Mouse (Mus musculus) v-Abl transformed pro-B cells (cell line): ENCODE measurements at regions not wholly inside any gene's neighbourhood (a gene's known extent, or its start where the extent isn't known, plus 50 kb on each side); places are given as distances from the start of the nearest gene placed in this dataset.

Experiments
- in situ Hi-C, 2 experiments: fragments of 400-800 bp; cut with MboI; formaldehyde crosslinking; loops; one replicate each; pipeline ENCODE4 v1.15.1; 2025; ENCODE audit not compliant: unreplicated experiment in 2 of 2

DNA sequence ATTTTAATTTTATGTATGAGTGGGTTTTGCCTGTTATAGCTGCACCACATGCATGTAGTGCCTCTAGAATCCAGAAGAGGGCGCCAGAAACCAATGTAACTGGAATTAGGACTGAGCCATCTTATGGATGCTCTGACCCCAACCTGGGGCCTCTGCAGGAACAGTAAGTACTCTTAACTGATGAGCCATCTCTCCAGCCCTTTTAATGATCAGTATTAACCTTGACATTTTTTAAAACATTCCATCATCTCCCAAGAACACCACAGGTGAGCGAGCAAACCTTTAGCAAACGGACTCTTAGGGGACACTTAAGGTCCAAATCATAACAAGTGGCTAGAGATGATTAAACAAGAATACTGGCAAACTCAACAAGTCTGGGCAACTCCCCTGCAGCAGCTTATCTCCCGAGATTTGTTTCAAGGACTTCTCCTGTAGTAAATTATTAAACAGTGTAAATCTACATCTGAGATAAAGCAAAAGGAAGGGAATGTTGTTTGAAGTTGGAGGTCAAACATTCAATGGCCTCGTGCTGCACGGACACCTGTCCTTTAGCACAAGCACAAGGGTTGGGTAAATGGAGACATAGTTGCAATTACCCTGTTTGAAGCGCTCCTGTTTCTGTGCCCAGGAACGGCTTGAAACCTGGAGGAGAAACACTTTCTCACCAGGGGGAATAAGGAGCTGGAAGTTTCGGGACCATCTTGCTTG, 75.9 kb upstream of the Cpsf6 start:
- in situ Hi-C loops = loop anchor here (5.0 to 10.0 kb wide), 5 partner anchors 37 to 222 kb away; no protein-coding TSS in a partner anchor

DNA sequence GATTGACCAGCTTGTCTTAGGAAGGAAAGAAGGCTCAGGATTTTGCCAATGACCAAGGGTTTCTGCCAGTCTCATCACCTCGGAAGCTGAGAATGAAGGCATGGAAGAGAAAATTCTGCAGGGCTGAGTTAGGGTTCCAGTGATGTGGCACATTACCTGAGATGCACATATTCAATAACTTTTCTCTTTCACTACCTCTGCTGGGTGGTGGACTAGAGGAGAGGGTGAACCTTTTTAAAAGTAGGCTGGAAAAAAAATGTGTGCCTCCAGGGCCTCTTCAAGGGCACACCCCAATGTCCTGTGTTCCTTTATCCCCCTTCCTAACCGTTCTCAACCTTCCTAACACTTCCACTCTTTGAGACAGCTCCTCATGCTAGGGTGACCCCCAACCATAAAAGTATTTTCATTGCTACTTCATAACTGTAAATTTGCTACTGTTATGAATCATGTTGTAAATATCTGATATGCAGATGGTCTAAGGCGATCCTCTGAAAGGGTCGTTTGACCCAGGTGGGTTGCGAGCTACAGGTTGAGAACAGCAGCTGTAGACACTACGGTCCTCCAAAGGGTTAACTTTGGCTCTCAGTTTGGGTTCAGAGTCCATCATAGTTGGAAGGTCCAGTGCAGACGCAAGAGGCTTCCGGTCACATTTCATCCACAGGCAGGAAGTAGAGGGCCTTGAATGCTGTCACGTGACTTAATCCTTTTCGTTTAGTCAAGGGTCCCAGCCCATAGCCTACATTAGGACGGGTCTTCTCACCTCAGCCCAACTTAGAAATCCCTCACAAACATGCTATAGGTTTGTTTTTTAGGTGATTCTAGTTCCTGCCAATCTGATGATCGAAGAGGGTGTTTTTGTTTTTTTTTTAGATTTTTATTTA, 75.1 kb upstream of the Cpsf6 start:
- in situ Hi-C loops = loop anchor here (5.0 to 10.0 kb wide), 5 partner anchors 37 to 222 kb away; no protein-coding TSS in a partner anchor

DNA sequence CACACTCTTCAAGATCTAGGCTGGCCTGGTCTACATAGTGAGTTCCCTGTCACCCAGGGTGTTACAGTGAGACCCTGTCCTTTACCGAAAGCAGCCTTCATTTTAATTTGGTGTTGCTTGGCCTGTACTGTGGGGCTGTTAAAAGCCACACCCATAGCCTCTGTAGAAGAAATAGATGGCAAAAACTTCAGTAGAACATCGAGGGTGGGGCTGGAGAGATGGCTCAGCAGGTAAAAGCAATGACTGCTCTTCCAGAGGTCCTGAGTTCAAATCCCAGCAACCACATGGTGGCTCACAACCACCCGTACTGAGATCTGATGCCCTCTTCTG, 74.3 kb upstream of the Cpsf6 start:
- in situ Hi-C loops = loop anchor here in 1 of 2 experiments (10.0 kb wide), 1 partner anchor 111 kb away; no protein-coding TSS in a partner anchor

DNA sequence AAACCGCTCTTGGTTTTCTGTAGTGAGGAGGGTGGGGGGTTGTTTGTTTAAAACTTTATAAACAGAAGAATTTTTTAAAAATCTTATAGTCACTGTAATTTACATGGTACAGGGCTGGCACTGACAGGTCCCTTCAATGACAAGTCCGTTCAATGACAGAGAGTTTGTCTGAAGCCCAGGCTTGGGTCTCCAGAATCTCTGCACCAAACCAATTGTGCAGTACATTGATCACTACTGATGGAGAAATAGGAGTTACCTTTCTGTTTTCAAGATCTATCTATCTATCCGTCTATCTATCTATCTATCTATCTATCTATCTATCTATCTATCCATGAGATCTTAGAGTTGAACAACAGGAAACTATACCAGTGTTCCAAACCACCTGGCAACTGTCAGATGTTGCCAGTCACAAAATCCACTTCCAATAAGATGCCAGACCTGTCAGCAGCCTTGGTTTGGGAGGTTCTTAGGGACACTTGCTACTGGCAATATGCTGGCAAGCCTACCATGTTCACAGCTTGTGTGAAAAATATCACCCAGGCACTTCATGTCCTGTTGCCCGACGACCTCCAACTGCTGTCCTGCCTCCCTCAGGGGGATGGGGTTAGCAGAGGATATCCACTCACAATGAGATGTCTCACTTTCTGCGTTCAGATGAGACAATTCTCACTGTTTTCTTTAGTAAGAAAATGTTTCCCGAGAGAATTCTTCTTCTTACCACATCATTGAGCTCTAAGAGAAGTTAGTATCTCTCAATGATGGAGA, 73.8 kb upstream of the Cpsf6 start:
- in situ Hi-C loops = loop anchor here in 1 of 2 experiments (10.0 kb wide), 1 partner anchor 111 kb away; no protein-coding TSS in a partner anchor

DNA sequence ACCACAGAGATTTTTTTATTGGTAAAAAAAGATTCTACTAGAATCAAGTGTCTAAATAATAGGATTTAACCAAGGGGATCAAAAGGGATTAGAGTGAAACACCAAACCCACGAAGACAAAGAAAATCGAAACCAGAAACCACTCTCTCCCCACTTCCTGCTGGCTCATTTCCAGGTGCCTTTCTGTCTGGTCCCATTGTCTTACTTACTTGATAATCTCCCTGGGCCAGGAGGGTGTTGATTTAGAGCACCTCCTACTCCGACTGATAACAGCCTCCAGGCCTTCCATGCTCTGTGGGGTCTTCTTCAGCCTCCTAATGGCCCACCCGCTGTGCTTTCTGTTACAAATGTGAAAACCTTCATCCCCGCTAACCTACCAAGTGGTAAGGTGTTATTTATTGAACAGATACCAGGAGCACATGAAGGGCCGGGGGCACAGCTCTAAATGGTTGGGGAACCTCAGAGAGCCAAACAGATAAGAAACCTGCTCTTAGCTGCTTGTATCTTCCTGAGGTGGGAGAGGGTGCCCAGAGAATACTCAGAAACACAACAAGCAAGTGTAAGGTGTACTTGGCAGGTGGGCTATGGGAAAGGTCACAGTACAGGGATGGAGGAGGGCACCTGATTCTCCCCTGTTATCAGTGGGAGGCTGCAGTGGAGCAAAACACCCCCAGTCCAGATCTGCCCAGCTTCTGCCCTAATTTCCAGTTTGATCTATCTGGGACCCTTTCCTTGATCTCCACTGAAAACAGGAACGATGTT, 72.6 kb upstream of the Cpsf6 start:
- in situ Hi-C loops = loop anchor here in 1 of 2 experiments (10.0 kb wide), 1 partner anchor 112 kb away; no protein-coding TSS in a partner anchor

DNA sequence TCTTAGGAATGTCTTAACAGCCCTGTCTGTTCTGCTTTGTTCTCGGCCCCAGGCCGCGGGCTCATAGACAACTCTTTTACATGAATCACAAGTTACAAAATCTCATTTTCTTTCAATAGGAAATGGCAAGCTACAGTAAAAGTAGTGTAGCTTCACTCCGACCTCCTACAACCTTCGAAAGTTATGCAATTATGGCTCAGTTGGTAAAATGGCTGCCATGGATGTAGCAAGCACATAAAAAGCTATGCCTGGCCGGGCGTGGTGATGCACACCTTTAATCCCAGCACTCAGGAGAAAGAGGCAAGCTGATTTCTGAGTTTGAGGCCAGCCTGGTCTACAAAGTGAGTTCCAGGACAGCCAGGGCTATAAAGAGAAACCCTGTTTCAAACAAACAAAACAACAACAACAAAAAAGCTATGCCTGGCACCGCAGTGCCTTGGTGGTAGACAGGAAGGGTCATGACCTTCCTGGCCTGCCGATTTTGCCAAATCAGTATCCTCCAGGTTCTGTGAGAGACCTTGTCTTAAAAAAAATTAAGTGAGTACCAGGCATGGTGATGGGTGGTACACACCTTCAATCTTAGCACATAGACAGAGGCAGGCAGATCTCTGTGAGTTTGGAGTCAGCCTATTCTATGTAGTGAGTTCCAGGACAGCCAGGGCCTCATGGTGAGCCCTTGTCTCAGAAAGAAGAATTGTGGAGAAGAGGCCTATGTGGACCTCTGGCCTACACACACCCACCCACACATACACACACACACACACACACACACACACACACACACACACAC, 71.8 kb upstream of the Cpsf6 start:
- in situ Hi-C loops = loop anchor here in 1 of 2 experiments (10.0 kb wide), 1 partner anchor 113 kb away; no protein-coding TSS in a partner anchor

DNA sequence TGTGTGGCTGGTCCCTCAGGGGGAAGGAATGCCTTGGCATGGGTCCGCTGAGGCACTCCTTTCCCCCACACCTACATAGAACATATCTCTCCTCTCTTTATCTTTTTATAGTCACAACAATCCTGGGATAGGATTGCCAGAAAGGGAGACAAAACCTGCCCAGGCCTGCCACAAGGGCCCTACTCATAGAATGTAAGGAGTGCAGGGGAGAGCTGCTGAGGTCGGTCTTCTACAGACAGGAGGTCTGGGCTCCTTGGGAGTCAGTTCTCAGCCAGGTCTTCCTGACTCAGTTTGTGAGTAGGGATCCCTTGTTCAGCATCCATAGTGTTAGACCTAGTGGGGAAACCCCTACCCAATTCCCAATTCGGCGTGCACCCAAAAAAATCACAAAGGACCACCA, 70.8 kb upstream of the Cpsf6 start:
- in situ Hi-C loops = loop anchor here in 1 of 2 experiments (10.0 kb wide), 1 partner anchor 114 kb away; no protein-coding TSS in a partner anchor

DNA sequence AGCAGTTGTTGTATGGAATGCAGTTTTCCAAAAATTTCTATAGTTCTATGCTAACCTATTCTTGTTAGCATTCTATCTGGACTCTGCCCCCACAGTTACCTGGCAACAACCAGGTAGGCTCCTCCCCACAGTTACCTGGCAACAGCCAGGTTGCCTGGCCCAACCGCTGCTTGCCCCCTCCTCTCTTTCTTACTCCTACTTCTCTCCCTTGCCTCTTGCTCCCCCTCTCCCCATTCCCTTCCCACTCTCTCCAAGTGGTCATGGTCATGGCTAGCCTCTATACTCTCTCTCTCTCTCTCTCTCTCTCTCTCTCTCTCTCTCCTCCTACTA, 70.4 kb upstream of the Cpsf6 start:
- in situ Hi-C loops = loop anchor here in 1 of 2 experiments (10.0 kb wide), 1 partner anchor 115 kb away; no protein-coding TSS in a partner anchor

DNA sequence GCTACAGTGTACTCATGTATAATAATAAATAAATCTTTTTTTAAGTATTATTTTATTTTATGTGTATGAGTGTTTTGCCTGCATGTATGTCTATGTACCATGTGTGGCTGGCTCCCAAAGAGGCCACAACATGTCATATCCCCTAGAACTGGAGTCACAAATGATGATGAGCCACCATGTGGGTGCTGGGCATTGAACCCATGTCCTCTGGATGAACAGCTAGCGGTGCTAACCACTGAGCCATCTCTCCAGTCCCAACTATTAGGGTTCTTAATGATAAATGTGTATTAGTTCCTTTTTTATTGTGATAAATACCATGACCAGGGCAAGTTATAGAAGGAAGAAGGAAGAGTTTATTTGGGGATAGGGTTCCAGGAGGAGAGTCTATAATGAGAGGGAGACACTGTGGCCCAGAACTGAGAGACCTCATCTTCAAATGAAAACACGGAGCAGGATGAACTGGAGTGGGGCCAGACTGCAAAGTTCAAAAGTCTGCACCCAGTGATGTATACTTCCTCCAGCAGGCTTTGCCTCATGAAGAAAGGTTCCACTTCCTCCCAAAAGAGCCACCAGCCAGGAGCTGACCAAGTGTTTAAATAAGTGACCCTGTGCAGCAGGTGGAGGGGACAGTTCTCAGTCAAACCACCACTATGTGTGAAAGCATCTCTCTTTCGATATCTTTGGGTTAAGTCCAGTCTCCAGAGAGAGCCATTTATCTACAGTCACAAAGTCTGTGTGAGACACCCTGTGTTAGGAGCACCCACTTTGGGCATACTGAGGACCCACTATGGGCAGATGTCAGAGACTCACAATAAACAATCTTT, 69.8 kb upstream of the Cpsf6 start:
- in situ Hi-C loops = loop anchor here in 1 of 2 experiments (10.0 to 25.0 kb wide), 2 partner anchors 115 to 387 kb away; partner anchors contain the start of gene Cct2

DNA sequence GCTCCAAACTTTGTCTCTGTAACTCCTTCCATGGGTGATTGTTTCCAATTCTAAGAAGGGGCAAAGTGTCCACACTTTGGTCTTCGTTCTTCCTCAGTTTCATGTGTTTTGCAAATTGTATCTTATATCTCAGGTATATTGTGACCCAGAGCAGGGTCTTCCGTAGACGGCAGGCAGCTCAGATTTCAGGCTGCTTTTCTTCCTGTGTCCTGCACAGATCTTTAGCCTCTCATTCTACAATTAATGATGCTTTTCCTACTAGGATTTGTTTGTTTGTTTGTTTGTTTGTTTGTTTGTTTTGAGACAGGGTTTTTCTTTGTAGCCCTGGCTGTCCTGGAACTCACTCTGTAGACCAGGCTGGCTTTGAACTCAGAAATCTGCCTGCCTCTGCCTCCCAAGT, 69.0 kb upstream of the Cpsf6 start:
- in situ Hi-C loops = loop anchor here in 1 of 2 experiments (25.0 kb wide), 1 partner anchor 386 kb away; the partner anchor contains the start of gene Cct2

DNA sequence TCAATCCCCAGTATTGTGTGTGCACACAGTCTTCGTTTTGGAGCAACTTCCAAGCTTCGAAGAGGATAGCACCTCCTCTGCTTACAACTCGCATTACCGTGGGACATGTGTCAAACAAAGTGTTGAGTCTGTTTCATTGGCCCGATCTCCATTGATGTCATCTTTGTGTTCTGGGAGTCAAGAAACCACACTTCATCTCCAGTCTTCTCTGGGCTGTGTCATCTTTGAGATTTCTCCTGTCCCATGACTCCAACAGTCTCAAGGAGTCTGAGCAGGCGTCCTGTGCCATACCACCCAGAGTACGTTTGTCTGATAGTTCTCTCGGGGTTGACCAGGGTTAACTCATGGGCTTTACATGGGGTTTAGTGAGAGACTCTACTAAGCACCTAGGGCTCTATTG, 67.8 kb upstream of the Cpsf6 start:
- in situ Hi-C loops = loop anchor here in 1 of 2 experiments (25.0 kb wide), 1 partner anchor 385 kb away; the partner anchor contains the start of gene Cct2

DNA sequence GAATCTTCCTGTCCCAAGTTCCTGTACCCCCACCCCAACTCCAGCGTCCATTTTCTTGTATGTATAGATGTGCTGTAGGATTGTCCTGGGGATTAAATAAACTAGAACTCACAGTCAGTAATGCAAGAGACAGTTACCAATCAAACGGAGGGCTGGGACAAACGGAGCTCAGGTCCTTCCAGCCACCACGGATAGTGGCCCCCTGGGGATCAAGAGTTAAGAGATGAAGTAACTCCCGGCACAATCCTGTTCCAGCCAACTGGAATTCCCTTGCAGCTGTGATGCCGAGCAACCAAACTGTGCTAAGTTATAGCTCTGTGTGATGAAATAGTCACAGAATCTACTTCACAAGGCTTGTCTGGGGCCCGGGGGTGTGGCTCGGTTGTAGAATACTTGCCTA, 67.4 kb upstream of the Cpsf6 start:
- in situ Hi-C loops = loop anchor here in 1 of 2 experiments (25.0 kb wide), 1 partner anchor 385 kb away; the partner anchor contains the start of gene Cct2

DNA sequence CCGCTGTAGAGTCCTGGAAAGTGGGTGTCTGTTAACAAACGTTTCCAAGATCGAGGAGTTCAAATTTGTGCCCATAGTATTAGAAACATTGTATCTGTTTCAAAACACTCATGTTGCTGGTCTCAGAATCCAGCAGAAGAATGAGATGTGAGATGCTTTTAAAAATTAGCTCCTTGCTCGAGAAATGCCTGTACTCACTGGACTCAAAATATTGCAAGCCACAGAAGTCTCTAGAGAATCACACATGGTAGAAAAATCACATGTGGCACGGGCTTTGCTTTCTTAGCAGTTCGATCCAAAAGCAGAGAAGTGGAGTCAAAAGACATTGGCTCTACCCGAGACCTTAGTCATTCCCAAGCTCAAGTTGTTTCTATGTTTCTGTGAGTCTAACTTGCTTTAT, 67.0 kb upstream of the Cpsf6 start:
- in situ Hi-C loops = loop anchor here in 1 of 2 experiments (25.0 kb wide), 1 partner anchor 384 kb away; the partner anchor contains the start of gene Cct2

DNA sequence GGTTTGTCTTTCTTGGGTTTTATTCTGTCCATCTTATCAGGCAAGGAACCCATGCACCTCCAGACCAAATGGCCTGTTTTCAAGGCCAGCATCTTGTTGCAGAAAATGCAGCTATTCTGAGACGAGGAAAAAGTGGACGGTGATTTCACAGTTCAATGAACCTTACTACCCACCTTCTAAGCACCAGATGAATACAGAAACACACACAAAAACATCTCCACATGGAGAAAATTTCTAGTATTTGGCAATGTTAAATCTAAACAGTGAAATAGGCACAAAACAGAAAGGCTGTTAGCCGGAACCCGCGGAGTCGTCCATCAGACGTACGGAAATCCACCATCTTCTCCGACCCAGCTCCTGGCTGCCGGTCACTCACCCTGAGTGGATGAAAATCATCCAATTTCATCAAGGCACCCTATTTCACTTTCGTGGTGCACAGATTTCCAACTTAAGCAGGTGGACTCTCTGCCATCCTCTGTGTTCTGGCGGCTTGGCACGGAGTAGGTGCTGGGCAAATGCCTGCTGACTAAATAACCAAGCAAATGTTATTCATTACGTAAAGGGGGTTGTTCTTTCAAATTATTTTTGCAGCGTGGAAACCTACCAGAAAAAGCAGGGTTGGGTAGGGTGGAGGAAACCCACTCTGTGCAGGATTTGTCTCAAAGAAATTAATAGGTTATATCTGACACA, 66.1 kb upstream of the Cpsf6 start:
- in situ Hi-C loops = loop anchor here in 1 of 2 experiments (25.0 kb wide), 1 partner anchor 384 kb away; the partner anchor contains the start of gene Cct2

DNA sequence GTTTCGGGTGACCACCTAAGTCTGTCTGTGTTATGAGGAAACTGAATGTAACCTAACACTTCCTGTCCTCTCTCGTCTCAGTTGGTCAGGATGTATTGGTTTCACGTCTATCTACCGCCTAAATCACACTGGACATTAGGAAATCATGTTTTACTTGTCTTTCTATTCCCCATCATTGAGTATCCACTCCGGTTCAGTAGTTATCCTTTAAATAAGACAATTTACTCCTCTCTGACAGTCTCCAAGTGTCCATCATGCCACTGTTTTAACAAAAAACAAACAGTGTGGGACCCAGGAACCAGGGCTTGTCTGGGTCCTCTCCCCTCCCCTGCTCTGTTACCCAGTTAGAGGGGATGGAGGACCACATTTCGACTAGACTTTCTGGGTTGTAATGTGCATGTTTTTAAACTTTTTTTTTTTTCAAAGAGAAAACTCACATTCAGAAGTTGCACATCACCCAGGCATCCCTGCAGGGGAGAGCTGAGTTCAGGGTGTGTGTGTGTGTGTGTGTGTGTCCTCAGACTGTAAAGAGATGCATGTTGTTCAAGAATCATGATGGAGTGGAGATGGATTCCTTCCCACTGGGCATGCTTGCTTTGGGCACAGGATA, 65.5 kb upstream of the Cpsf6 start:
- in situ Hi-C loops = loop anchor here in 1 of 2 experiments (25.0 kb wide), 1 partner anchor 383 kb away; the partner anchor contains the start of gene Cct2

DNA sequence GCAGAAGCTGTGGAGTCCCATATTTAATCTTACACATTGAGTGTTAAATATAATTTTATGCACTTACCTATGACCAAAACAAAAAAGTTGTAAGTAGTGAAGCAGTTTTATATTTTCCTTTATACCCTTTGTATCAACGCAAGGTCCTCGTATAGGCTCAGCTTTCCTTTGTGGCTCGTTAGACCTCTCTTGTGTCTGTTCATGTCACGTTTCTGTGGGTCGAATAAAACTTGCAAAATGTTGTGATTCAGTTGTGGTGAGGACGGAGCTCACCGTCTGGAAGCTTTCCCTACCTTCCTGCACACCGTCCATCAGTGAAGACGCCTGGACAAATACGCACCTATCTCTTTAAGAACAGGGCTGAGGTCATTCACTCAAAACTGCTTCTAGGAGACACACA, 64.9 kb upstream of the Cpsf6 start:
- in situ Hi-C loops = loop anchor here in 1 of 2 experiments (25.0 kb wide), 1 partner anchor 382 kb away; the partner anchor contains the start of gene Cct2
